Mouse (Mus musculus) G1E (cell line): ENCODE data around the gene Plekhm2. TPM values are rescaled to one million over a fixed set of nuclear protein-coding genes. Genes with fewer than 3 reads are reported as not detected.

Experiments used
- ATAC-seq: 2 replicates; pipeline ENCODE4 v1.8.0; 2016; ENCODE audit warnings: mild to moderate bottlenecking; ENCODE audit not compliant: insufficient number of reproducible peaks, poor library complexity, low FRiP score, severe bottlenecking; ENCODE audit errors: extremely low read depth
- DNase-seq: peaks from one replicate; pipeline ENCODE4 v3.0.0; 2012; ENCODE audit warnings: low spot score
- H3K27me3 ChIP-seq: 2 replicates; pipeline ENCODE4 v1.6.1; 2012; ENCODE audit warnings: mild to moderate bottlenecking, low read length, inconsistent platforms; ENCODE audit not compliant: insufficient read depth
- H3K36me3 ChIP-seq: replicated peaks from 2 replicates; pipeline ENCODE3; 2012; ENCODE audit warnings: mild to moderate bottlenecking, inconsistent platforms
- H3K4me1 ChIP-seq: 2 replicates; pipeline ENCODE4 v1.6.1; 2012; ENCODE audit warnings: low read depth, low read length, inconsistent platforms, mixed read lengths; ENCODE audit not compliant: insufficient read depth
- H3K4me3 ChIP-seq: 2 replicates; pipeline ENCODE4 v1.5.1; 2012; ENCODE audit warnings: low read depth, mild to moderate bottlenecking, inconsistent platforms, low read length, moderate library complexity, mixed read lengths
- H3K9me3 ChIP-seq: replicated peaks from 2 replicates; pipeline ENCODE4 v1.6.1; 2012; ENCODE audit warnings: inconsistent platforms
- CTCF ChIP-seq: IDR thresholded peaks from 2 replicates; pipeline ENCODE4 v1.5.1; 2012; ENCODE audit warnings: low read depth, low read length, inconsistent platforms, mixed read lengths
- GATA1 ChIP-seq: IDR thresholded peaks from 2 replicates; pipeline ENCODE4 v1.6.1; 2012; ENCODE audit warnings: borderline replicate concordance, low read length, inconsistent platforms, mixed read lengths
- GATA2 ChIP-seq: IDR thresholded peaks from 2 replicates; pipeline ENCODE4 v1.6.1; 2012; ENCODE audit warnings: low read depth, low read length, inconsistent platforms, borderline replicate concordance
- POLR2AphosphoS5 ChIP-seq: IDR thresholded peaks from 2 replicates; pipeline ENCODE4 v1.6.1; 2012; ENCODE audit warnings: low read depth, low read length, inconsistent platforms; ENCODE audit not compliant: insufficient replicate concordance
- TAL1 ChIP-seq: conservative IDR thresholded peaks from 2 replicates; pipeline ENCODE4 v1.6.1; 2012; ENCODE audit warnings: low read depth, low read length, inconsistent platforms, mixed read lengths
- polyA plus RNA-seq: library from polyadenylated mRNA; stranded (reverse); fragments of >175 nt; gene quantifications from 2 replicates; pipeline ENCODE4 v1.2.3, GENCODE M21; 2012
- total RNA-seq, 2 experiments: library from RNA; stranded (forward) in 1 of 2; stranded (reverse) in 1 of 2; fragments of 200-1000 nt in 1 of 2; fragments of >200 nt in 1 of 2; fragmentation: Nextera tagmentation in 1 of 2; gene quantifications; 2 replicates each; pipeline ENCODE4 v1.2.3; 2014 to 2017

The Plekhm2 gene
- total and polyA plus RNA-seq, 3 experiments = 8.3 to 29.0 (median 20.0) TPM

DNA sequence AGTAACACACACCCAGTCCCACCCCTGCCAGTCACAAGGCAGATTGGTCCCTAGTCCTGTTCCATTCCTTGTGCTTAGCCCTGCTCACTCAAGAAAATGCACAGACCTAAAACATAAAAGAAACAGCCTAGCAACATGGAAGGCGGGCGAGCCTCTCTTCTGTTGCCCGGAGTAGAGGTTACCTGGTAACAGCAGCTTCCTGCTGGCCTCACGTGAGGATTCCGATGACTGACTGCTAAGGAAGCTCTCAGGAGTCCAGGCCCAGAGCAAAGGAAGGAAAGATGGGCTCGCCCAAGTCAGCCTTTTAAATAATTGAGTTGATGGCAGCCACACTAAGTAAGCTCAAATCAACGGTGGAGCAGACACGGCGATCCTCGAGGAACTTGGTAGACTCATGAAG lies 12.8 kb downstream of the Plekhm2 start:
- H3K4me3 ChIP-seq = no peak overlapping the region
- ATAC-seq (no peak), DNase-seq (no peak)
- H3K27me3 ChIP-seq = no peaks in the 10 kb centered on the region
- no peaks in the 10 kb centered on the region for H3K9me3 ChIP-seq
- H3K36me3 ChIP-seq = peaks cover 82% of the 10 kb centered on the region
- peaks cover 12% of the 10 kb centered on the region for H3K4me1 ChIP-seq
- TF ChIP-seq GATA2 = no peak
- TF ChIP-seq CTCF = no peak
- TF ChIP-seq TAL1 = no peak
- TF ChIP-seq POLR2AphosphoS5 = no peak
- no peak for TF ChIP-seq GATA1

DNA sequence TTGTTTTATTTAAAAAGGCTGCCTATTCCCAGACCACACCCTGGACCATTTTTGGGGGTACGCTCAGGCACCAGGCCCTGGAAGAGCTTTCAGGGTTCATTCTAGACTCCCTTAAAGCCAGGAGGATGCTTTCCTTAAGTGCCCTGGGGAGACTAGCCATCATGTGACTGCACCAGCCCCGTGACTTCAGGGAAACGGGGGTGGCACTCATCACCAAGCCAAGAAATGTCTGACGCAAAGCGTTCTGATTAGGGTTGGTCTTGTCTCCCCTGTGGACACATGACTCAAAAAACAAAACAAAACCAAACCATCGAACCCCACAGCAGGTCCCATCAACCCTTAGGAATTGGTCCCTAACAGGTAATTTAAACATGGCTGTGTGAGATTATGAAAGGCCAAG lies 13.4 kb downstream of the Plekhm2 start:
- TF ChIP-seq POLR2AphosphoS5 (no peak), TAL1 (no peak), GATA1 (no peak), CTCF (no peak), GATA2 (no peak)
- Histone ChIP-seq H3K4me3 (no peak overlapping the region), H3K36me3 (peaks cover 80% of the 10 kb centered on the region), H3K4me1 (peaks cover 6% of the 10 kb centered on the region), H3K9me3 (no peaks in the 10 kb centered on the region), H3K27me3 (no peaks in the 10 kb centered on the region)
- ATAC-seq = no peak
- DNase-seq = no peak

DNA sequence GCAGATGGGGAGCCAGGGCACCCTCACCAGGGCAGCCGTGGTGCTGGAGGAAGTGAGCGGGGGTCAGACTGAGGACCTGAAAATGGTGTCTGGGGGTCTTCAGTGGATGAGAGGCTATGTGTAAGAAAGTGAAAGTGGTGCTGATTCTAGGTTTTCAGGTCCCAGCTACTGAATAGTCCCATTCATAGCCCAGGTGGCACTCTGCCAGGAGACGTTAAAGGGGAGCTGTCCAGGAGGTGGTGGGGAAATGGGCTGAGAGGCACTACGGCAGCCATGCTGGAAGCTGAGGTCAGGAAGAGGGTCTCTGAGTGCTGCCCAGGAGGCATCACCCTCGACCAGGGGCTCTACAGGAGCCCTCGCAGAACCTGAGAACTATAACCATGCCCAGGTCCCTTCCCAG lies 15.5 kb downstream of the Plekhm2 start:
- Histone ChIP-seq H3K4me1 (no peaks in the 10 kb centered on the region), H3K4me3 (no peak overlapping the region), H3K36me3 (peaks cover 80% of the 10 kb centered on the region), H3K9me3 (no peaks in the 10 kb centered on the region), H3K27me3 (no peaks in the 10 kb centered on the region)
- DNase-seq = no peak
- TF ChIP-seq CTCF (no peak), TAL1 (no peak), POLR2AphosphoS5 (no peak), GATA2 (no peak), GATA1 (no peak)
- no peak for ATAC-seq

DNA sequence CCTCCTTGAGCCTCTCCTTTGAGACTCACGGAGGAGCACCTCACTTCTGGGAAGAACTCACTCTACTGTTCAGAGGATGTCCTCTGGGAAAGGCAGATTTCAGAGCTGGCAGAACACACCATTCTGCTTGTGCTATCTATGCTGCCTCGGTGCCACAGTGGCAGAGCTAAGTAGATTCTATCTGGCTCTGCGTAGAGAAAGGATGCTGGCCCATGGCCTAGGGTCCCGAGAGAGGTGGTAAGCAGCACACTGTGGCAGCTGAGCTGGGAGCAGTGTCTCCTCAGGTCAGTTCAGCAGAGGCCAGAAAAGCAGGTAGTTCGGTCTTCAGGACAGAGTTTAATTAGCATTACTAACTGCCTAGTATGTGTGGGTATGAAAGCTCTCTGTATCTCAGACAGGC lies 16.4 kb downstream of the Plekhm2 start:
- no peaks in the 10 kb centered on the region for H3K27me3 ChIP-seq
- TF ChIP-seq GATA2 (no peak), GATA1 (no peak), TAL1 (no peak), POLR2AphosphoS5 (no peak), CTCF (no peak)
- no peaks in the 10 kb centered on the region for H3K9me3 ChIP-seq
- no peak for DNase-seq
- H3K36me3 ChIP-seq = peaks cover 79% of the 10 kb centered on the region
- ATAC-seq = no peak
- H3K4me1 ChIP-seq = no peaks in the 10 kb centered on the region
- H3K4me3 ChIP-seq = no peak overlapping the region

DNA sequence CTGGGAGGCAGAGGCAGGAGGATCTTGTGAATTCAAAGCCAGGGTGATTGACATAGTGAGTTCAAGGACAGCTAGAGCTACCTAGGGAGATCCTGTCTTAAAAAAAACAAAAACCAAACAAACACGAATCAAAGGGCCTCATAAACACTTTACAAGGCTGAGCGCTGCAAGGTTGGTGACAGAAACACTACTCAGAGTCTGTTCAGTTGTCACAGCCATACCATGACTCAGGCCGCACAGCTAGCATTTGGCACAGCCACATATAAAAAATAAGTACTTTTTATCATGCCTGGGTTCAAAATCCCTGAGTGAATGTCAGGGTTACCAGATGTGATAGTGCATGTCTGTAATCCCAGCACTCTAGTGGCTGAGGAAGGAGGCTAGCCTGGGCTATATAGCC lies 17.5 kb downstream of the Plekhm2 start:
- ATAC-seq (no peak), DNase-seq (no peak)
- TF ChIP-seq GATA1 (no peak), TAL1 (no peak), POLR2AphosphoS5 (no peak), CTCF (no peak), GATA2 (no peak)
- Histone ChIP-seq H3K4me3 (no peak overlapping the region), H3K27me3 (no peaks in the 10 kb centered on the region), H3K36me3 (peaks cover 80% of the 10 kb centered on the region), H3K9me3 (no peaks in the 10 kb centered on the region), H3K4me1 (peaks cover 6% of the 10 kb centered on the region; the same call in 1 of the 2 replicates)

DNA sequence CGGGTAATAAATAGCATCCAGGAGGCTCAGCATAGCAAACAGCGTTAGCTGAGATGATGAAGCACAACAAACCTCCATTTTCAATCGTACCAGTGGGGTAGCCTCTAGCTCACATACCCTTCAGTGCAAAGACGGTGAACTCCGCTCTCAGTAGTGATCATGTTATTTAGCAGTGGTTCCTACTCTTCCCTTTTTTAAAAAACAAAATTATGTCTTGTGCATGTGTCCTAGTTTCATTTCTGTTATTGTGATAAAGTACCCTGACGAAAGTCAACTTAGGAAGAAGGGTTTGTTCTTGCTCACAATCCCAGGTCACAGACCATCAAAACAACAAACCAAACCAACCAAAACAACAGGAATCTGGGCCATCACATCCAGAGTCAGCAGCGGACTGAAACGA lies 18.7 kb downstream of the Plekhm2 start:
- H3K27me3 ChIP-seq = no peaks in the 10 kb centered on the region
- TF ChIP-seq CTCF = no peak
- no peak overlapping the region for H3K4me3 ChIP-seq
- ATAC-seq (no peak), DNase-seq (no peak)
- H3K4me1 ChIP-seq = peaks cover 7% of the 10 kb centered on the region; the same call in 1 of the 2 replicates
- H3K36me3 ChIP-seq = peaks cover 81% of the 10 kb centered on the region
- H3K9me3 ChIP-seq = no peaks in the 10 kb centered on the region
